Mouse (Mus musculus) gastrocnemius, adult 18-20 months (tissue): ENCODE data around the gene Ush1g. TPM values are rescaled to one million over a fixed set of nuclear protein-coding genes. Genes with fewer than 3 reads are reported as not detected.

ENCODE experiments used
- DNase-seq: peaks from one replicate; pipeline ENCODE4 v3.0.0; 2021; ENCODE audit warnings: low spot score
- total RNA-seq, 2 experiments: library from RNA; stranded (reverse); gene quantifications; 2 replicates each; pipeline ENCODE4 v1.2.3; 2021

Ush1g gene
- total RNA-seq, 2 experiments from 2014 or later = 0.16 to 0.19 TPM

GRCm38 (mm10) chr11:115271052-115271451, 50.8 kb downstream of the Ush1g start:
- DNase-seq = no peak

- peak; percentile 82 for DNase-seq
Observed at GRCm38 (mm10) chr11:115270148-115270861, 51.5 kb downstream of the Ush1g start.

GRCm38 (mm10) chr11:115269330-115270066, 52.3 kb downstream of the Ush1g start:
- DNase-seq = no peak

GRCm38 (mm10) chr11:115267958-115268357, 53.9 kb downstream of the Ush1g start:
- DNase-seq = no peak

- DNase-seq = no peak
Observed at GRCm38 (mm10) chr11:115267061-115267883, 54.6 kb downstream of the Ush1g start, which contains the start of gene Grin2c. TSS of gene Grin2c (minus strand) at chr11:115267243.

GRCm38 (mm10) chr11:115266400-115266778, 55.5 kb downstream of the Ush1g start:
- DNase-seq = no peak

- DNase-seq = no peak
Observed at GRCm38 (mm10) chr11:115265771-115266399, 56.0 kb downstream of the Ush1g start.

Other genes starting within 250 kb of the Ush1g start
- under 1 TPM in 1 of 2 experiments, not detected in 1; 0.36 TPM for gene Rab37, start 230.6 kb downstream of the Ush1g start, total RNA-seq
- gene Cd300lf, start 188.0 kb downstream of the Ush1g start, total RNA-seq = not detected
- gene Slc9a3r1, start 158.7 kb downstream of the Ush1g start, total RNA-seq = 1 to 10 TPM; 1.6 to 1.9 TPM
- 1 to 10 TPM; 7.5 to 7.9 TPM for gene Tmem104, start 134.6 kb downstream of the Ush1g start, total RNA-seq
- 10 to 100 TPM; 12.6 to 20.2 TPM for gene Nat9, start 134.2 kb downstream of the Ush1g start, total RNA-seq
- gene Grin2c, start 54.8 kb downstream of the Ush1g start, total RNA-seq = under 1 TPM; 0.05 to 0.14 TPM
- 1 to 10 TPM; 3.2 TPM for gene Fdxr, start 45.0 kb downstream of the Ush1g start, total RNA-seq
- 1 to 10 TPM; 4.7 to 6.0 TPM for gene Fads6, start 24.4 kb downstream of the Ush1g start, total RNA-seq
- not detected for gene Otop2, start 14.9 kb downstream of the Ush1g start, total RNA-seq
- gene Otop3, start 12.7 kb upstream of the Ush1g start, total RNA-seq = not detected
- under 1 TPM; 0.81 to 0.96 TPM for gene Hid1, start 45.7 kb upstream of the Ush1g start, total RNA-seq
- 1 to 10 TPM; 1.2 to 1.5 TPM for gene Cdr2l, start 59.9 kb upstream of the Ush1g start, total RNA-seq
- gene Mrpl58, start 81.7 kb upstream of the Ush1g start, total RNA-seq = 10 to 100 TPM; 90.3 to 95.5 TPM
- gene Atp5h, start 97.9 kb upstream of the Ush1g start, total RNA-seq = 100 to 1,000 TPM; 772 to 857 TPM
- gene Kctd2, start 98.1 kb upstream of the Ush1g start, total RNA-seq = 10 to 100 TPM; 15.9 to 17.7 TPM
- gene Trim80, start 118.5 kb upstream of the Ush1g start, total RNA-seq = not detected
- not detected for gene Slc16a5, start 140.4 kb upstream of the Ush1g start, total RNA-seq
- 1 to 10 TPM in 1 of 2 experiments, under 1 TPM in 1; 0.82 to 1.3 TPM for gene Armc7, start 153.6 kb upstream of the Ush1g start, total RNA-seq
- 1 to 10 TPM; 6.2 to 6.8 TPM for gene Nt5c, start 169.8 kb upstream of the Ush1g start, total RNA-seq
- gene Jpt1, start 192.3 kb upstream of the Ush1g start, total RNA-seq = 10 to 100 TPM; 49.7 to 52.4 TPM
- 100 to 1,000 TPM; 146 TPM for gene Sumo2, start 214.2 kb upstream of the Ush1g start, total RNA-seq
- gene Nup85, start 242.4 kb upstream of the Ush1g start, total RNA-seq = 10 to 100 TPM; 17.8 to 18.0 TPM